Mouse (Mus musculus): ENCODE measurements around the gene Hdgf. TPM values are rescaled to one million over a fixed set of nuclear protein-coding genes. Genes with fewer than 3 reads are reported as not detected.
"Not testable (repeated sequence)": the region's sequence is repeated elsewhere in the genome, so short reads cannot be mapped to it uniquely, and the experiment has no call there.

The Hdgf gene
- total and polyA plus RNA-seq, 2 experiments from 2014 or later = 121 to 160 TPM

DNA sequence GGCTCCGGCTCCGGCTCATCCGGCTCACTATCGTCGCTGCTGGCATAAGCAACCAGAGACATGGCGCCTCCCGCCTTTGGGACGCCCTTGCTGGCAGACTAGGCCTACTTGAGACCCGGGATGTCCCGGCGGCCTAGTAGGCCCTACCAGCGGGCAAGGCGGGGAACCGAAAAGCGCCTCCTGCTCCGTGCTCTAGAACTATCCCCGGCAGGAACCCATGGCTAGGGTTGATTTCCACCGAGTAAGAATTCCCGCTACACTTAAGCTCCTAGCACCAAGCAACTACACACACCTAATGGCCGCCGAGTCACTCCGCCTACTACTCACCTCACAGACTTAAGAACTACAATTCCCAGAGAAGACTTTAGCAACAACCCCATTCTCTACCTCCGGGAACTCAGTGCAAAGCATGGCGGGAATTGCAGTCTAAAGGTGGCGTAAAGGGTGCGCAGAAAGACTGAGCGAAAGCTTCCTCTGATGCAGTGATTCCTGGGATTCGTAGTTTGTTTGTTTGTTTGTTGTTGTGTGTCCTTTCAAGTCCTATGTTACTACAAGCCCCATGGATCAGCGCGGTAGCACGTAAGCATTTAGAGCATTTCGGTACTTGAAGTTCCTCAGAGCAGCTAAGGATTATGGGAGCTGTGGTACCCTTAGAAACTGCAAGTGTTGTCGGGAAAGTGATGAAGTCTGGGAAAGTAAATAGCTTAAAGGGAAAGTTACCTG lies 20.7 kb upstream of the Hdgf start, which contains the start of gene Prcc:
Prcc (minus strand) TSS at position 328 of the 723 bp plus-strand sequence.
- peak; percentile 21; the same call in 1 of the 2 replicates for TF ChIP-seq CTCF (IDR thresholded peaks at IDR 0.05; ENCODE audit: low read depth)
- Histone ChIP-seq H3K4me2 (ENCODE audit: low read depth) (peak within 1 kb of the TSS; percentile 88), H3K27ac (ENCODE audit: low read depth, low read length) (peak within 1 kb of the TSS; percentile 86), H3K4me3 (ENCODE audit: low read depth, low read length) (peak within 1 kb of the TSS; percentile 96), H3K9ac (peak within 1 kb of the TSS; percentile 86), H3K36me3 (ENCODE audit: insufficient read depth) (no peaks in the 10 kb centered on the region), H3K27me3 (ENCODE audit: insufficient read depth, low read length) (no peaks in the 10 kb centered on the region), H3K4me1 (ENCODE audit: insufficient read depth) (peaks cover 15% of the 10 kb centered on the region), H3K9me3 (ENCODE audit: low read length) (0 out of 2 replicates have a peak, but pooled peaks cover 4% of the 10 kb centered on the region)
- 2% methylated on average over 33 of the region's 33 CpGs for WGBS
- ATAC-seq (peak; percentile 98), DNase-seq (peak; percentile 98)

DNA sequence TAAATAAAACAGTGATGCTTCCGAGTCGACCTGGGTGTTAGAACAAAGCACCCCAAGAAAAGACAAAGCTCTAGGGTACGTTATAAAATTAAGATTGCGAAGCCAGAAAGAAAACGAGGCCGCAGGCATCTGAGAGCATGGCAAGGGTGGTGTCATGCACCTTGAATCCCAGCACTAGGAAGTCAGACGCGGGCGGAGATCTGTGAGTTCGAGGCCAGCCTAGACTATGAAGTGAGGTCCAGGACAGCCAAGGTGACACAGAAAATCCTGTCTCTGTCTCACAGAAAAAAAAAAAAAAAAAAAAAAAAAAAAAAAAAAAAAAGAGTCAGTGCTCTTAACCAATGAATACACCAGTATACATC lies 20.1 kb upstream of the Hdgf start:
- no peak for DNase-seq
- H3K4me2 ChIP-seq (ENCODE audit: low read depth) = peak overlapping the region; percentile 46
- H3K4me3 ChIP-seq (ENCODE audit: low read depth, low read length) = peak overlapping the region; percentile 43
- no peaks in the 10 kb centered on the region for H3K27me3 ChIP-seq (ENCODE audit: insufficient read depth, low read length)
- H3K9ac ChIP-seq = peak overlapping the region; percentile 40; the same call in 1 of the 2 replicates
- no peak; the same call in 1 of the 2 replicates for ATAC-seq
- peak overlapping the region; percentile 54 for H3K27ac ChIP-seq (ENCODE audit: low read depth, low read length)
- 16% methylated on average over 10 of the region's 10 CpGs for WGBS
- no peak for TF ChIP-seq CTCF (IDR thresholded peaks at IDR 0.05; ENCODE audit: low read depth)
- 0 out of 2 replicates have a peak, but pooled peaks cover 4% of the 10 kb centered on the region for H3K9me3 ChIP-seq (ENCODE audit: low read length)
- no peaks in the 10 kb centered on the region for H3K36me3 ChIP-seq (ENCODE audit: insufficient read depth)
- H3K4me1 ChIP-seq (ENCODE audit: insufficient read depth) = peaks cover 15% of the 10 kb centered on the region

DNA sequence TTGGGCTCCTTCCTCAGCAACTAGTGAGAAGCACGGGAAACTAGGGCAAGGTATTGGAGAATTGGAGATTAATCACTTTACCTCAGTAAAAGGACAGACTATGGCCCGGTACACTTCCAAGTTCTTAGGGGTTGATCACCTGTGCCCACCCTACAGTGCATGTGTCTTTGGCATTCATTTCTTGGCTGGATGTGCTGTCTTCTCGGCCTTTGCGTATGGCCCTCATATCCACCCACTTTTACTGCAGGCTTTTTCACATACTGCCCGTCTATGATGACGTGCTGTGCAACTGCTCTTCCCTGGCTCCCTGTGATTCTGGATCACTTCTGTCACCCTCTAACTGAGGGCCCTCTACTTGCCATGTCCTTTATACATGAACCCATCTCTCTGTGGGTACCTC lies 19.7 kb upstream of the Hdgf start:
- peak overlapping the region; percentile 46; the same call in 1 of the 2 replicates for H3K4me2 ChIP-seq (ENCODE audit: low read depth)
- H3K4me1 ChIP-seq (ENCODE audit: insufficient read depth) = peaks cover 15% of the 10 kb centered on the region
- ATAC-seq (no peak), DNase-seq (no peak)
- no peak for TF ChIP-seq CTCF (IDR thresholded peaks at IDR 0.05; ENCODE audit: low read depth)
- H3K9me3 ChIP-seq (ENCODE audit: low read length) = 0 out of 2 replicates have a peak, but pooled peaks cover 4% of the 10 kb centered on the region
- no peaks in the 10 kb centered on the region for H3K27me3 ChIP-seq (ENCODE audit: insufficient read depth, low read length)
- H3K9ac ChIP-seq = no peak overlapping the region
- 84% methylated on average over 6 of the region's 6 CpGs for WGBS
- no peaks in the 10 kb centered on the region for H3K36me3 ChIP-seq (ENCODE audit: insufficient read depth)
- peak overlapping the region; percentile 29; the same call in 1 of the 2 replicates for H3K27ac ChIP-seq (ENCODE audit: low read depth, low read length)
- H3K4me3 ChIP-seq (ENCODE audit: low read depth, low read length) = 0 out of 2 replicates have a peak overlapping the region, but pooled peaks have one; percentile 43

DNA sequence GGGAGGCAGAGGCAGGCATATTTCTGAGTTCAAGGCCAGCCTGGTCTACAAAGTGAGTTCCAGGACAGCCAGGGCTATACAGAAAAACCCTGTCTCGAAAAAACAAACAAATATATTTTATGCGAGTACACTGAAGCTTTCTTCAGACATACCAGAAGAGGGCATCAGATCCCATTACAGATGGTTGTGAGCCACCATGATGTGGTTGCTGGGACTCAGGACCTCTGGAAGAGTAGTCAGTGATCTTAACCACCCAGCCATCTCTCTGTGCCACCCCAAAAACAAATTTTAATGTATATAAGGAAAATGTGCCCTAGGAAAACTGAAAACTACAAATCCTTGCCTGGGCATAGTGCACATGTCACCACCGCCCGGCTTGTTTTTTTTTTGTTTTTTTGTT lies 18.7 kb upstream of the Hdgf start:
- H3K36me3 ChIP-seq (ENCODE audit: insufficient read depth); H3K27me3 ChIP-seq (ENCODE audit: insufficient read depth, low read length); H3K4me2 ChIP-seq (ENCODE audit: low read depth); H3K27ac ChIP-seq (ENCODE audit: low read depth, low read length); ATAC-seq; DNase-seq; H3K4me3 ChIP-seq (ENCODE audit: low read depth, low read length); H3K9me3 ChIP-seq (ENCODE audit: low read length); H3K9ac ChIP-seq: not testable (repeated sequence)
- peak; percentile 21; the same call in 1 of the 2 replicates for TF ChIP-seq CTCF (IDR thresholded peaks at IDR 0.05; ENCODE audit: low read depth)
- WGBS = 81% methylated on average over 4 of the region's 4 CpGs
- peaks cover 15% of the 10 kb centered on the region for H3K4me1 ChIP-seq (ENCODE audit: insufficient read depth)

DNA sequence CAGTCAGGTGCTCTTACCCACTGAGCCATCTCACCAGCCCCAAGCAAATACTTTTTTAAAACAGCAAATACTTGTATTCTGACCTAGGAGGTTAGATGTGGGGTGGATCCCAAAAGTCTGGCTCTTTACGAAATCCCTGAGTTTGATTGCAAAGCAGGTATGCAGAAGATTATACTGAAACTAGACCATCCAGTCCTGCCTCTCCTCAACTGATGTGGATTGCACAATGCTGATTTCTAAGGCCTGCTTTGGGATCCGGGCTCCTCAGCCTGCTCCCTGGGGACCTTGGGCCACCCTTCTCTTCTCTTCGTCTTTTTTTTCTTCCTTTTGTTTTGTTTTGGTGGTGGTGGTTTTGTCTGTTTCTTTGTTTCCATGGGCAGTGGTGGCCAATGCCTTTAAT lies 14.6 kb upstream of the Hdgf start:
- H3K27me3 ChIP-seq (ENCODE audit: insufficient read depth, low read length) = no peaks in the 10 kb centered on the region
- no peak overlapping the region for H3K27ac ChIP-seq (ENCODE audit: low read depth, low read length)
- H3K36me3 ChIP-seq (ENCODE audit: insufficient read depth) = no peaks in the 10 kb centered on the region
- no peaks in the 10 kb centered on the region for H3K4me1 ChIP-seq (ENCODE audit: insufficient read depth)
- DNase-seq (no peak), ATAC-seq (no peak)
- no peak overlapping the region for H3K4me3 ChIP-seq (ENCODE audit: low read depth, low read length)
- no peak for TF ChIP-seq CTCF (IDR thresholded peaks at IDR 0.05; ENCODE audit: low read depth)
- H3K9ac ChIP-seq = no peak overlapping the region
- H3K9me3 ChIP-seq (ENCODE audit: low read length) = 0 out of 2 replicates have a peak, but pooled peaks cover 4% of the 10 kb centered on the region
- WGBS = 49% methylated on average over 3 of the region's 3 CpGs
- H3K4me2 ChIP-seq (ENCODE audit: low read depth) = no peak overlapping the region

DNA sequence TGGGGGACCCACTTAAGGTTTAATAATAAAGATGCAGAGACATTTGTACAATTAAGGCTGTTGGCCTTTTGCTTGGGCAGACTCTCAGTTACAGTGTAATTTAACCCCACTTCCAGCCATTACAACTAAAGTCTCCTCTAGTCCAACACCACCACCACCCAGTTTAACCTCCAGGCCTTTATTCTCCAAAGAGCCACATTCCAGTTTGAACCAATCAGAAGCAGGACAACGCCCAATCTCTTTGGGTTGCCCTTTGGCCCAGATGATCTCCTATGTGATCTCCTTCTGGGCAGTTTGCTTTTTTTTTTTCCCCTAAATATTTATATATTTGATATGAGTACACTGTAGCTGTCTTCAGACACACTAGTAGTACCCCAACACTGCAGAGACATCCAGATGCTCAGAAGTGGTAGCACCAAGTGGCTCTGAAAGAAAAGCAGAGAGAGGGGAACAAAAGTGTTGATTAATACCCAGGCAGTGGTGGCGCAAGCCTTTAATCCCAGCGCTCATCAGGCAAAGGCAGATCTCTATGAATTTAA lies 12.7 kb upstream of the Hdgf start:
- Histone ChIP-seq H3K4me2 (ENCODE audit: low read depth) (no peak overlapping the region), H3K9me3 (ENCODE audit: low read length) (no peaks in the 10 kb centered on the region), H3K27me3 (ENCODE audit: insufficient read depth, low read length) (no peaks in the 10 kb centered on the region), H3K9ac (no peak overlapping the region), H3K27ac (ENCODE audit: low read depth, low read length) (no peak overlapping the region), H3K4me3 (ENCODE audit: low read depth, low read length) (no peak overlapping the region), H3K4me1 (ENCODE audit: insufficient read depth) (no peaks in the 10 kb centered on the region), H3K36me3 (ENCODE audit: insufficient read depth) (no peaks in the 10 kb centered on the region)
- ATAC-seq (no peak), DNase-seq (no peak)
- no peak for TF ChIP-seq CTCF (IDR thresholded peaks at IDR 0.05; ENCODE audit: low read depth)
- 74% methylated on average over 3 of the region's 3 CpGs for WGBS

DNA sequence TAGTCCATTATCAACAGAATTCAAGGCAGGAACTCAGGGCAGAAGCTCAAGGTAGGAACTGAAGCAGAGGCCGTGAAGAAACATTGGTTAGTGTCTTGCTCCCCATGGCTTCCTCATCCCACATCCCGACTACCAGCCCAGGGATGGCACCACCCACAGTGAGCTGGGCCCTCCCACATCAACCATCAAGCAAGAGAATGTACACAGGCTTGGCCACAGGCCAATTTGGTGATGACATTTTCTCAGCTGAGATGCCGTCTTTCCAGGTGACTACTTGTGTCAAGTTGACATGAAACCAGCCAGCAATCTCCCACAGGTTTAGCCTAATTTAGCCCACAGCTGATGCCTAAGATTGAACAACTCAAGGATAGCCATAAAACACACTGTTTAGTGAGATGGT lies 6.9 kb upstream of the Hdgf start:
- no peak overlapping the region for H3K9ac ChIP-seq
- no peaks in the 10 kb centered on the region for H3K27me3 ChIP-seq (ENCODE audit: insufficient read depth, low read length)
- no peak overlapping the region for H3K4me3 ChIP-seq (ENCODE audit: low read depth, low read length)
- H3K4me1 ChIP-seq (ENCODE audit: insufficient read depth) = no peaks in the 10 kb centered on the region
- DNase-seq = no peak
- 54% methylated on average over 3 of the region's 3 CpGs for WGBS
- H3K4me2 ChIP-seq (ENCODE audit: low read depth) = no peak overlapping the region
- H3K36me3 ChIP-seq (ENCODE audit: insufficient read depth) = no peaks in the 10 kb centered on the region
- ATAC-seq = no peak
- H3K9me3 ChIP-seq (ENCODE audit: low read length) = no peaks in the 10 kb centered on the region
- no peak overlapping the region for H3K27ac ChIP-seq (ENCODE audit: low read depth, low read length)
- TF ChIP-seq CTCF (IDR thresholded peaks at IDR 0.05; ENCODE audit: low read depth) = no peak

Data from forebrain, postnatal 0 days (tissue).